Mouse (Mus musculus) ES-E14 (cell line): ENCODE data around the gene Ryr1.

Experiments
- MAFK ChIP-seq: IDR thresholded peaks from 2 replicates; pipeline ENCODE4 v1.6.1; 2014; ENCODE audit warnings: mild to moderate bottlenecking, low read depth, low read length, inconsistent platforms; ENCODE audit not compliant: insufficient read depth
- ZC3H11A ChIP-seq: IDR thresholded peaks from 2 replicates; pipeline ENCODE4 v1.6.1; 2012; ENCODE audit warnings: low read depth, mild to moderate bottlenecking, inconsistent platforms, low read length, borderline replicate concordance
- ZNF384 ChIP-seq: IDR thresholded peaks from 2 replicates; pipeline ENCODE4 v1.6.1; 2012; ENCODE audit warnings: low read depth, low read length, inconsistent platforms

GRCm38 (mm10) chr7:29148771-29149170, 23.8 kb upstream of the Ryr1 start:
- no peak for TF ChIP-seq ZC3H11A
- no peak for TF ChIP-seq ZNF384
- TF ChIP-seq MAFK = no peak
